Mouse (Mus musculus) adrenal gland, adult 2 months (tissue): ENCODE measurements at regions not wholly inside any gene's neighbourhood (a gene's known extent, or its start where the extent isn't known, plus 50 kb on each side); places are given as distances from the start of the nearest gene placed in this dataset.
A peak's percentile ranks its signal among the peaks of the same experiment; 100 is the strongest.
"Not testable (repeated sequence)": the region's sequence is repeated elsewhere in the genome, so short reads cannot be mapped to it uniquely, and the experiment has no call there.

Source experiments
- DNase-seq: peaks from one replicate; pipeline ENCODE4 v3.0.0; 2021

- DNase-seq = not testable (repeated sequence)
Observed at GRCm38 (mm10) chr12:119102106-119102505, 135.9 kb upstream of the Abcb5 start.

GRCm38 (mm10) chr12:119099736-119100135 lies 133.5 kb upstream of the Abcb5 start:
- no peak for DNase-seq

GRCm38 (mm10) chr12:119097814-119098213 lies 131.6 kb upstream of the Abcb5 start:
- no peak for DNase-seq

- no peak for DNase-seq
Observed at GRCm38 (mm10) chr12:119094314-119094713, 128.1 kb upstream of the Abcb5 start.

GRCm38 (mm10) chr12:119093402-119093801 lies 127.2 kb upstream of the Abcb5 start:
- DNase-seq = no peak

GRCm38 (mm10) chr12:119089292-119089691 lies 123.1 kb upstream of the Abcb5 start:
- no peak for DNase-seq

- DNase-seq = no peak
Observed at GRCm38 (mm10) chr12:119088666-119089065, 122.4 kb upstream of the Abcb5 start.

GRCm38 (mm10) chr12:119084814-119085213 lies 118.6 kb upstream of the Abcb5 start:
- peak; percentile 64 for DNase-seq

- no peak for DNase-seq
Observed at GRCm38 (mm10) chr12:119082781-119083180, 116.6 kb upstream of the Abcb5 start.

GRCm38 (mm10) chr12:119075825-119076224 lies 109.6 kb upstream of the Abcb5 start:
- DNase-seq = no peak

GRCm38 (mm10) chr12:119074742-119075478 lies 108.7 kb upstream of the Abcb5 start:
- DNase-seq = no peak

GRCm38 (mm10) chr12:119074147-119074546 lies 107.9 kb upstream of the Abcb5 start:
- no peak for DNase-seq

- no peak for DNase-seq
Observed at GRCm38 (mm10) chr12:119070963-119071362, 104.7 kb upstream of the Abcb5 start.

GRCm38 (mm10) chr12:119070446-119070845 lies 104.2 kb upstream of the Abcb5 start:
- DNase-seq = no peak

- no peak for DNase-seq
Observed at GRCm38 (mm10) chr12:119069747-119070146, 103.5 kb upstream of the Abcb5 start.

GRCm38 (mm10) chr12:119068079-119068478 lies 101.9 kb upstream of the Abcb5 start:
- DNase-seq = no peak

- no peak for DNase-seq
Observed at GRCm38 (mm10) chr12:119062931-119063330, 96.7 kb upstream of the Abcb5 start.

- no peak for DNase-seq
Observed at GRCm38 (mm10) chr12:119062490-119062889, 96.3 kb upstream of the Abcb5 start.

- DNase-seq = no peak
Observed at GRCm38 (mm10) chr12:119054560-119054959, 88.3 kb upstream of the Abcb5 start.

GRCm38 (mm10) chr12:119051692-119052379 lies 85.6 kb upstream of the Abcb5 start:
- no peak for DNase-seq

- no peak for DNase-seq
Observed at GRCm38 (mm10) chr12:119038306-119038705, 72.1 kb upstream of the Abcb5 start.

GRCm38 (mm10) chr12:119034828-119035227 lies 68.6 kb upstream of the Abcb5 start:
- no peak for DNase-seq

GRCm38 (mm10) chr12:119028711-119029110 lies 62.5 kb upstream of the Abcb5 start:
- no peak for DNase-seq

GRCm38 (mm10) chr12:119028161-119028560 lies 61.9 kb upstream of the Abcb5 start:
- DNase-seq = no peak
